Mouse (Mus musculus): Measurements from ENCODE around the gene Aox4.

GRCm38 (mm10) chr1:58302015-58302414, 91.8 kb downstream of the Aox4 start:
- TF ChIP-seq CTCF (conservative IDR thresholded peaks at IDR 0.05 in 1 of 2, IDR thresholded peaks at IDR 0.05 in 1 of 2; ENCODE audit: low read depth in 2 of 2, low read length in 2 of 2) (no peak), CHD1 (IDR thresholded peaks at IDR 0.05; ENCODE audit: low read depth, low read length) (no peak), ZNF384 (IDR thresholded peaks at IDR 0.05; ENCODE audit: low read depth, low read length) (no peak), POLR2A (IDR thresholded peaks at IDR 0.05; ENCODE audit: low read depth, low read length) (no peak), BHLHE40 (IDR thresholded peaks at IDR 0.05; ENCODE audit: low read depth, low read length) (no peak), ZC3H11A (IDR thresholded peaks at IDR 0.05; ENCODE audit: low read depth, low read length) (no peak), MAZ (IDR thresholded peaks at IDR 0.05; ENCODE audit: low read depth, low read length) (no peak), POLR2AphosphoS2 (IDR thresholded peaks at IDR 0.05; ENCODE audit: low read depth, low read length) (no peak), UBTF (IDR thresholded peaks at IDR 0.05; ENCODE audit: low read depth, low read length) (no peak), JUND (conservative IDR thresholded peaks at IDR 0.05; ENCODE audit: low read depth, low read length) (no peak), NELFE (IDR thresholded peaks at IDR 0.05; ENCODE audit: low read depth, low read length) (no peak), TCF12 (IDR thresholded peaks at IDR 0.05; ENCODE audit: low read depth, low read length) (no peak), TBP (conservative IDR thresholded peaks at IDR 0.05; ENCODE audit: low read depth, low read length) (no peak), EP300 (IDR thresholded peaks at IDR 0.05; ENCODE audit: low read length) (no peak)

All from CH12.LX (cell line).